Mouse (Mus musculus): ENCODE measurements at regions not wholly inside any gene's neighbourhood (a gene's known extent, or its start where the extent isn't known, plus 50 kb on each side); places are given as distances from the start of the nearest gene placed in this dataset.
"Not testable (repeated sequence)": the region's sequence is repeated elsewhere in the genome, so short reads cannot be mapped to it uniquely, and the experiment has no call there.

GRCm38 (mm10) chr5:149815879-149816278 is 137.8 kb downstream of the B3glct start:
- DNase-seq, result peak; percentile 19

- no peak for DNase-seq
Measured at GRCm38 (mm10) chr5:149818812-149819211, 140.8 kb downstream of the B3glct start.

- no peak for DNase-seq
Measured at GRCm38 (mm10) chr5:149823821-149824220, 145.8 kb downstream of the B3glct start.

DNA sequence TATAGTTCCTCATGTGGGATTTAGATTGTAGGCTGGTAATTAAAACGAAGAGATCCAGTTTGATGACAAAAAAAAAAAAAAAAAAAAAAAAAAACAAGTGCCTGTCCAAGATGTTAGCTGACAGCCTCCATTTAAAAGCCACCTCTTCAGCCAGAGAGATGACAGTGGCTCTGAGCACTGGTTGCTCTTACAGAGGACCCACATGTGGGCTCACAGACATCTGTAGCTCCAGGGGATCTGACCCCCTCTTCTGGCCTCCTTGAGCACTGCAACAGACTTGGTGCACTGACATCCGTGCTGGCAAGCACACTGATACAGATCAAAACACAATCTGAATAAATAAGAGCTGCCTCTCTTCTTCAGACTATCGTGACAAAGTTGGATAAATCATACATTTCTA is 149.6 kb downstream of the B3glct start:
- DNase-seq, result no peak

GRCm38 (mm10) chr5:149831122-149831861 is 153.3 kb downstream of the B3glct start:
- DNase-seq, result peak; percentile 67

GRCm38 (mm10) chr5:149837379-149837778 is 159.3 kb downstream of the B3glct start:
- no peak for DNase-seq

DNA sequence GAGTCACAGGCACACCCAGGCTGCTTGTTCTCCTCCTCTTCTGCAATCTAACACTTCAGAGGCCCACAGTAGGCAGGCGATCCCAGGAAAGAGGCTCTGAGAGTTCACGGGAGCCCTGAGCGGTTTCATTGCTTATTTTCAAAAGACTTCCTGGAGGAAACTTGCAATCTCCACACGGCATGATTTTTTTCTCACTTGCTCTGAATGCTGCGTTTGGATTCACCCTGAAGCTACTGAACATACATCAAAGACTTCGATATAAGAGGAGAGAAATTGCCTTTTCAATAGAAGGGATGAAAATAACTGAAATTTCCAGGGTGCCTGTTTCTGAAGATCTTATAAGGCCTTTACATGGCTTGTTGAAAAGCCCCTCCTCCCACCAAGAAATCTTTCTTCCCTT is 164.5 kb downstream of the B3glct start:
- DNase-seq, result no peak

DNA sequence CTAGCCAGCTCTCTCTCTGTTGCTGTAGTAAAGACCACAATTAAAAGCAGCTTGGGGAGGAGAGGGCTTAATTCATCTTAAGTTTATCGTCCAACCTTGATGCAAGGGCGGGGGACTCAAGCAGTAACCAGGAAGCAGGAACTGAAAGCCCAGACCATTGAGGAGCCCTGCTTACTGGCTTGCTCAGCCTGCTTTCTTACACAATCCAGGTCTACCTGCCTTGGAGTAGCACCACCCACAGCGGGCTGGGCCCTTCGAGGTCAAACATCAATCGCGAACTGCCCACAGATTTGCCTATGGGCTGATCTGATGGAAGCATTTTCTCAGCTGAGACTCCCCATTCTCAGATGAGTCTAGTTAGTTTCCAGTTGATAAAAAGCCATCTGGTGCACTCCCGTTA is 165.3 kb downstream of the B3glct start:
- no peak for DNase-seq

GRCm38 (mm10) chr5:149845256-149845655 is 167.2 kb downstream of the B3glct start:
- DNase-seq, result no peak

GRCm38 (mm10) chr5:149848465-149848864 is 170.0 kb upstream of the Rxfp2 start:
- no peak for DNase-seq

- DNase-seq, result peak; percentile 43
Measured at GRCm38 (mm10) chr5:149851011-149851410, 167.5 kb upstream of the Rxfp2 start.

DNA sequence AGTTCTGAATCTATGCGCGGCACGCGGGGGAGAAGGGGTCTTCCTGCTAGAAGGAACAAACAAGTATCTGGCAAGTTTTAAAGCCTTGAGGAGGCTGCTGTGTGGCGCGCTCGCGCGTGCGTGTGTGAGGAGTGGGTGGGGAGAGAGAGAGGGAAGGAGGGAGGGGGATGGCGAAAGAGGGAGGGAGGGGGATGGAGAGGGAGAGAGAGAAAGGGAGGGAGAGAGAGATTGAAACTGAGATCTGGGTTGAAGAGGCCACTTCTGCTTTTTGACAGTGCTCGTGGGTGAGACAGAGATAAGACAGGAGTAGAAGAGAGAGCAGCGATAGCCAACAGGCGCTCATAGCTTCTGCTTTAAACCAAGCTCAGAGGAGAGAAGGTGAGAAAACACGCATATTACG is 166.0 kb upstream of the Rxfp2 start:
- no peak for DNase-seq

DNA sequence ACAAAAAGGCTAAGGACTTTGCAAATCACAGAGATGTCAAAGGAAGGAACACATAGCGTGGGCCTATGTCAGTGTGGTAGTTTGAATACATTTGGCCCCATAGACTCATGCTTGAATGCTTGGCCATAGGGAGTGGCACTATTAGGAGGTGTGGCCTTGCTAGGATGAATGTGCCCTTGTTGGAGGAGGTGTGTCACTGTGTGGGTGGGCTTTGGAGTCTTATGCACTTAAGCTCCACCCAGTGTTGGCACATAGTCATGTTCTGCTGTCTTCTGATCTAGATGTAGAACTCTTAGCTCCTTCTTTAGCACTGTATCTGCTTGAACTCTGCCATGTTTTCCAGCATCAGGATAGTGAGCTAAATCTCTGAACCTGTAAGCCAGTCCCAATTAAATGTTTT is 162.4 kb upstream of the Rxfp2 start:
- no peak for DNase-seq

DNA sequence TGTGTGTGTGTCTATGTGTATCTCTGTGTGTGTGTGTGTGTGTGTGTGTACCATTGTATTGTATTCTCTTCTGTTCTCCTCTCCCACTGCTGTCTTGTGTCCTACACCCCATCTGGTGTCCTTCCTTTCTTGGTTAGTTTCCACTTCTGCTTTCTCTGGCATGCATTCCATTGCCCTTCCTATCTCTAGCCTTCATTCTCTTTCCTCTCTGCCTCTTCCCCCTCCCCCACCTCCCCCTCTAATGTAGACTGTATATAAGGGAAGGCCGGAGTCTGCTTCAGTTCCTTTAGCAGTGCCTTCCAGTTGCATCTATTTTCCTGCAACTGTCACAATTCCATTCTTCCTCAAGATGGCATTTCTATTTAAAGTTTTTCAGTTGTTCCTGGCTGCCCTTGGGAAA is 161.5 kb upstream of the Rxfp2 start:
- DNase-seq, result no peak

DNA sequence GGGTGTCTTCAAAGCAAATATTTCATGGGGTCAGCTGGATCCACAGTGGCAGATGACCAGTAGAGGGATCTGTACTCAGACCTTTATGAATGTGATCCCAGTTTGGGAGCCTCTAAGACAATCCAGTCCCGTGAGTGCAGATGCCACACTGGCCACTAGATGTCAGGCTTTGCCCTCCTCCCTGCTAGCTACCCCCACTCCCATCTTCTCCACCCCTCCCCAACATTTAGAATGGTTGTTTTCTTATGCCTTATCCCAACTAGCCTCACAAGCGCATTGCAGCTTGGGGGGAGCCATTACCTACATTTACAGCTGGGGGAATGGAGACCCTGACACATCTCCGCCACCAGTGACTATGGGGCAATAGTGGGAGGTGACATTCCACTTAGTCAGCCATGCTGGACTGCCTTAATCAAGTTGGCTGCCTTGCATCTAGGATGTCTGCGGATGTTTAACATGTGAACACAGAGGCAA is 156.9 kb upstream of the Rxfp2 start:
- peak; percentile 48 for DNase-seq

DNA sequence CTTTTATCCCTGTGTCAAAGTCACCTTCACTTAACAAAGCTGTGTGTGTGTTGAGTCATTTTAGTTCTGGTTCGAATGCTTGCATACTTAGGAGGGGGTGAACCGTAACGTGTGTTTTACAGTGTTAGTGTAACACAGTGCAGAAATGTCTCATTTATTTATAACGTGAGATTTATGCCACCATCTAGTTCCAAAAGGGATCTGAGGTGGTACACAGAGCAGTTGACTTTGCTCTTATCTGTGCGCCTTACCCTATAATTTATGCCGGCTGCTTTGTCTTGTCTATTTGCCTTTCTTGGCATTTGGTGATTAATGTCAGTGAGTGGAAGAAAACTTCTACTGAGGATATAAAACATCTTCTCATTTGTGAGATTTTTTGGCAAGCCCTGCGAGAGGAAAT is 150.5 kb upstream of the Rxfp2 start:
- DNase-seq, result no peak

- DNase-seq, result no peak
Measured at GRCm38 (mm10) chr5:149869441-149869840, 149.0 kb upstream of the Rxfp2 start.

GRCm38 (mm10) chr5:149870596-149870995 is 147.9 kb upstream of the Rxfp2 start:
- DNase-seq, result no peak

DNA sequence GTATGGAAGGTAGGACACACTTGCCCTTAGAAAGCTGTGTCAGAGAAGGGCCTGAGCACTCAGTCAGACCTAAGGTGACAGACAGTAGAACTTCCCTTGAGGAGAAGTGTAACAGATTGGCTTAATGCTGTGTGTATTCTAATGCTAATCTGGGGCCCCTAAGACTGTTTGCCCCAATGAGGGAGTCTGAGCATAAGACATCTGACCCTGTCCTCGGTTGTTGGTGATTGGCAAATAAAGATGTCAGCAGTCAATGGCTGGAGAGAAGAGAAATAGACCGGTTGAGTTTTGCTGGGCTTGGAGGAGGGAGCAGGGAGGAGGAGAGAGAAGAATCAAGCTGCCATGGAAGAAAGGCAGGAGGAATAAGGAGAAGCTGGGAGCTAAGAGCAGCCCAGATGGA is 147.0 kb upstream of the Rxfp2 start:
- no peak for DNase-seq

DNA sequence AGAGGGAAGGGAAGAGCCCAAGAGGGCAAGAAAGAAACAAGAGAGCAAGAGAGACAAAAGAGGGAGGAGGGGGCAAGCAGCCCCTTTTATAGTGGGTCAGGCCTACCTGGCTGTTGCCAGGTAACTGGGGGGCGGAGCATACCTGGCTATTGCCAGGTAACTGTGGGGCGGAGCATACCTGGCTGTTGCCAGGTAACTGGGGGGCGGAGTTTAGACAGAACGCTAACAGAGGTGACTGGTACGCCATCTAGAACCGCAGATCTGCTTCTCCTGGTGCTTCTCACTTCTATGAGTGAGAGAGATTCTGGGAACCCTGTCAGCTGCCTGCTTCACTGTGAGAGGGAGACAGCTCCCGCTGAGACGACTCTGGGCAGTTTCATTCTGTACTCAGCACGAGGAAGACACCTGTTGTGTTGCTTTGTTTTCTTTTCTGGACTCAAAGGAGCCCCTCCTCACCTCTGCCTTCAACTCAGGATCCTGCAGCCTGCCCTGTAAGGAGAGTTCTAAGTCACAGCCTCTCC is 144.9 kb upstream of the Rxfp2 start:
- DNase-seq, result no peak

- no peak for DNase-seq
Measured at GRCm38 (mm10) chr5:149874342-149874741, 144.1 kb upstream of the Rxfp2 start.

- DNase-seq, result not testable (repeated sequence)
Measured at GRCm38 (mm10) chr5:149892453-149892852, 126.0 kb upstream of the Rxfp2 start.

DNA sequence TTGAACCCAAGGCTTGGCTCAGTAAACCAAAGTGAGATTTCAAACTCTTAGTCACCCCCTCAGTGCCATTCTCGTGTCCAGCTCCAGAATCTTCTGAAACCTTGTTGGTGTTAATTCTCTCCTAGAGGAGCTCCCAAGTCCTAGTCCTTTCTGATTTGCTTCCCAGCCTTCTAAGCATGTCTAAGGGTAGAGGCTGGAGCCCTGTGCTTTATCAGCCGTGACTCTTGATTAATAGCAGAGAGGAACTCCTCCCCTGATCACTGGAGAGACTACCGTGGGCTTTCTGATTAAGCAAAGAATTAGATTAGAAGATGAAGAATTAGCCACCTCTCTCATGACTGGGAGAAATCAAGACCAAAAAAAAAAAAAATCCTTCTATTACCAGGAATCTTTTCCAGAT is 111.5 kb upstream of the Rxfp2 start:
- no peak for DNase-seq

DNA sequence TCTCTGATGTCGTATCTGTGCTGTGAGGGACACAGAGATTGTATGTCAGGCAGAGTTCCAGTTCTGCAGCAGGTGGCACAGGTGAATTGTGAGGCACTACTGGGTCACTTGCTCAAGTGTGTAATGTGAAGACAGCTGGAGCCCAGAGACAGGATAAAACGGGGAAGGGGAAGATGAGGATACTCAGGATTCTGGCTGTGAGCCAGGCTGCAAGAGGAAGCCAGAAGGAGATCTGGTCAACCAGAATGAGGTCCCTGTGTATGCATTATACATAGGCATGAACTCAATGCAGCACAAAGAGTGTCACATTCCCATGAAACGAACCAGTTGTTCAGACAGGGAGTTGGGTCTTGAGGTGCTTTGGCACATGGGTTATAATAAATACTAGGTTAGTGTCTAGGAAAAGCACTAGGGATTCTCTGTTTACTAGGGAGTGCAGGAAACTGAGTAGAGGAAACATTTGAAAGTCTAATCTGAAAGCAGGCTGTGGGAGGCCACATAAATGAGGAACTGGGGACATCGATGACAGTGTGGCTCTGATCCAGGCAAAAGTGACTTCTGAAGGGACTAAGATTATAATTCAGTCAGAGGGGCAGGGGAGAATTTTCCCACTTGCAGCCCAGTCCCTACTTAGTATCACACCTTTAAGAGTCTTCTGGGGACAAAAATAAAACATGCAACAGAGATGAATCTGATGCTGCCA is 109.9 kb upstream of the Rxfp2 start:
- no peak for DNase-seq
